Mouse (Mus musculus): ENCODE data around the gene Apba2. TPM values are rescaled to one million over a fixed set of nuclear protein-coding genes. Genes with fewer than 3 reads are reported as not detected.

Apba2 gene
- polyA plus RNA-seq, 1 experiment = not detected

- H3K27ac ChIP-seq (ENCODE audit: insufficient read depth, low read depth, low read length) = no peak overlapping the region
- H3K4me1 ChIP-seq (ENCODE audit: control insufficient read depth, insufficient read depth, low read length) = no peaks in the 10 kb centered on the region
- TF ChIP-seq POLR2A (IDR thresholded peaks at IDR 0.05; ENCODE audit: insufficient read depth, low read depth, low read length) = no peak
- no peak for TF ChIP-seq CTCF (IDR thresholded peaks at IDR 0.05; ENCODE audit: insufficient read depth, low read depth, low read length)
- WGBS = 81% methylated on average over 5 of the region's 5 CpGs
- no peak overlapping the region for H3K4me3 ChIP-seq (ENCODE audit: insufficient read depth, low read depth, low read length)
Measured at GRCm38 (mm10) chr7:64704060-64704595, 202.6 kb downstream of the Apba2 start.

- Histone ChIP-seq H3K4me1 (ENCODE audit: control insufficient read depth, insufficient read depth, low read length) (peaks cover 4% of the 10 kb centered on the region), H3K27ac (ENCODE audit: insufficient read depth, low read depth, low read length) (no peak overlapping the region), H3K4me3 (ENCODE audit: insufficient read depth, low read depth, low read length) (no peak overlapping the region)
- TF ChIP-seq CTCF (IDR thresholded peaks at IDR 0.05; ENCODE audit: insufficient read depth, low read depth, low read length) (no peak), POLR2A (IDR thresholded peaks at IDR 0.05; ENCODE audit: insufficient read depth, low read depth, low read length) (no peak)
- 89% methylated on average over 4 of the region's 4 CpGs for WGBS
Measured at GRCm38 (mm10) chr7:64708176-64708575, 206.7 kb downstream of the Apba2 start.

- TF ChIP-seq POLR2A (IDR thresholded peaks at IDR 0.05; ENCODE audit: insufficient read depth, low read depth, low read length) (no peak), CTCF (IDR thresholded peaks at IDR 0.05; ENCODE audit: insufficient read depth, low read depth, low read length) (no peak)
- WGBS = 61% methylated on average over 13 of the region's 13 CpGs
- no peak overlapping the region for H3K4me3 ChIP-seq (ENCODE audit: insufficient read depth, low read depth, low read length)
- peaks cover 4% of the 10 kb centered on the region for H3K4me1 ChIP-seq (ENCODE audit: control insufficient read depth, insufficient read depth, low read length)
- no peak overlapping the region for H3K27ac ChIP-seq (ENCODE audit: insufficient read depth, low read depth, low read length)
Measured at GRCm38 (mm10) chr7:64709520-64710262, 208.2 kb downstream of the Apba2 start.

GRCm38 (mm10) chr7:64716286-64716685, 214.8 kb downstream of the Apba2 start:
- TF ChIP-seq POLR2A (IDR thresholded peaks at IDR 0.05; ENCODE audit: insufficient read depth, low read depth, low read length) (no peak), CTCF (IDR thresholded peaks at IDR 0.05; ENCODE audit: insufficient read depth, low read depth, low read length) (no peak)
- Histone ChIP-seq H3K4me3 (ENCODE audit: insufficient read depth, low read depth, low read length) (no peak overlapping the region), H3K27ac (ENCODE audit: insufficient read depth, low read depth, low read length) (no peak overlapping the region), H3K4me1 (ENCODE audit: control insufficient read depth, insufficient read depth, low read length) (no peaks in the 10 kb centered on the region)
- 48% methylated on average over 2 of the region's 2 CpGs for WGBS

- TF ChIP-seq POLR2A (IDR thresholded peaks at IDR 0.05; ENCODE audit: insufficient read depth, low read depth, low read length) (no peak), CTCF (IDR thresholded peaks at IDR 0.05; ENCODE audit: insufficient read depth, low read depth, low read length) (no peak)
- no peak overlapping the region for H3K4me3 ChIP-seq (ENCODE audit: insufficient read depth, low read depth, low read length)
- no peak overlapping the region for H3K27ac ChIP-seq (ENCODE audit: insufficient read depth, low read depth, low read length)
- peaks cover 2% of the 10 kb centered on the region; the same call in 1 of the 2 replicates for H3K4me1 ChIP-seq (ENCODE audit: control insufficient read depth, insufficient read depth, low read length)
- WGBS = 93% methylated on average over 3 of the region's 3 CpGs
Measured at GRCm38 (mm10) chr7:64723313-64723712, 221.8 kb downstream of the Apba2 start.

- peaks cover 2% of the 10 kb centered on the region; the same call in 1 of the 2 replicates for H3K4me1 ChIP-seq (ENCODE audit: control insufficient read depth, insufficient read depth, low read length)
- H3K4me3 ChIP-seq (ENCODE audit: insufficient read depth, low read depth, low read length) = no peak overlapping the region
- 92% methylated on average over 1 of the region's 1 CpGs for WGBS
- no peak overlapping the region for H3K27ac ChIP-seq (ENCODE audit: insufficient read depth, low read depth, low read length)
- TF ChIP-seq CTCF (IDR thresholded peaks at IDR 0.05; ENCODE audit: insufficient read depth, low read depth, low read length) (no peak), POLR2A (IDR thresholded peaks at IDR 0.05; ENCODE audit: insufficient read depth, low read depth, low read length) (no peak)
Measured at GRCm38 (mm10) chr7:64724409-64724808, 222.9 kb downstream of the Apba2 start.

GRCm38 (mm10) chr7:64725967-64726695, 224.6 kb downstream of the Apba2 start:
- Histone ChIP-seq H3K4me3 (ENCODE audit: insufficient read depth, low read depth, low read length) (no peak overlapping the region), H3K27ac (ENCODE audit: insufficient read depth, low read depth, low read length) (no peak overlapping the region; the same call in 1 of the 2 replicates), H3K4me1 (ENCODE audit: control insufficient read depth, insufficient read depth, low read length) (peaks cover 7% of the 10 kb centered on the region)
- TF ChIP-seq POLR2A (IDR thresholded peaks at IDR 0.05; ENCODE audit: insufficient read depth, low read depth, low read length) (no peak), CTCF (IDR thresholded peaks at IDR 0.05; ENCODE audit: insufficient read depth, low read depth, low read length) (no peak)
- WGBS = 58% methylated on average over 6 of the region's 6 CpGs

GRCm38 (mm10) chr7:64728181-64728591, 226.7 kb downstream of the Apba2 start:
- no peak overlapping the region for H3K27ac ChIP-seq (ENCODE audit: insufficient read depth, low read depth, low read length)
- 51% methylated on average over 5 of the region's 5 CpGs for WGBS
- H3K4me3 ChIP-seq (ENCODE audit: insufficient read depth, low read depth, low read length) = no peak overlapping the region
- peaks cover 7% of the 10 kb centered on the region for H3K4me1 ChIP-seq (ENCODE audit: control insufficient read depth, insufficient read depth, low read length)
- TF ChIP-seq CTCF (IDR thresholded peaks at IDR 0.05; ENCODE audit: insufficient read depth, low read depth, low read length) (no peak), POLR2A (IDR thresholded peaks at IDR 0.05; ENCODE audit: insufficient read depth, low read depth, low read length) (no peak)

- 80% methylated on average over 3 of the region's 3 CpGs for WGBS
- no peak overlapping the region for H3K4me3 ChIP-seq (ENCODE audit: insufficient read depth, low read depth, low read length)
- peaks cover 7% of the 10 kb centered on the region for H3K4me1 ChIP-seq (ENCODE audit: control insufficient read depth, insufficient read depth, low read length)
- TF ChIP-seq POLR2A (IDR thresholded peaks at IDR 0.05; ENCODE audit: insufficient read depth, low read depth, low read length) = no peak
- no peak for TF ChIP-seq CTCF (IDR thresholded peaks at IDR 0.05; ENCODE audit: insufficient read depth, low read depth, low read length)
- no peak overlapping the region for H3K27ac ChIP-seq (ENCODE audit: insufficient read depth, low read depth, low read length)
Measured at GRCm38 (mm10) chr7:64728816-64729215, 227.3 kb downstream of the Apba2 start.

All from olfactory bulb, adult 2 months (tissue).